Mouse (Mus musculus) cerebellum, postnatal 36 days (tissue): ENCODE results near the gene Dis3l2.
A peak's percentile ranks its signal among the peaks of the same experiment; 100 is the strongest.

Source experiments
- DNase-seq, 2 experiments: peaks; one replicate each; pipeline ENCODE4 v3.0.0; 2021 to 2022; ENCODE audit warnings: mixed read lengths in 2 of 2

The Dis3l2 gene

GRCm38 (mm10) chr1:86733160-86733821, 29.7 kb downstream of the Dis3l2 start:
- DNase-seq = no peak

GRCm38 (mm10) chr1:86736414-86736813, 32.8 kb downstream of the Dis3l2 start:
- DNase-seq = no peak

GRCm38 (mm10) chr1:86742896-86743295, 39.3 kb downstream of the Dis3l2 start:
- no peak for DNase-seq

- no peak for DNase-seq
Observed at GRCm38 (mm10) chr1:86747034-86747433, 43.4 kb downstream of the Dis3l2 start.

GRCm38 (mm10) chr1:86750094-86750493, 46.5 kb downstream of the Dis3l2 start:
- no peak for DNase-seq

GRCm38 (mm10) chr1:86753416-86753815, 49.8 kb downstream of the Dis3l2 start:
- no peak for DNase-seq

GRCm38 (mm10) chr1:86754335-86754734, 50.7 kb downstream of the Dis3l2 start:
- DNase-seq = no peak

GRCm38 (mm10) chr1:86758091-86758490, 54.5 kb downstream of the Dis3l2 start:
- no peak for DNase-seq

GRCm38 (mm10) chr1:86762161-86762560, 58.6 kb downstream of the Dis3l2 start:
- peak; percentile 15 to 17 for DNase-seq

GRCm38 (mm10) chr1:86801241-86801640, 97.6 kb downstream of the Dis3l2 start:
- DNase-seq = no peak

GRCm38 (mm10) chr1:86811756-86812155, 108.1 kb downstream of the Dis3l2 start:
- no peak for DNase-seq

- no peak for DNase-seq
Observed at GRCm38 (mm10) chr1:86822266-86822665, 118.7 kb downstream of the Dis3l2 start.

GRCm38 (mm10) chr1:86834351-86834987, 130.9 kb downstream of the Dis3l2 start:
- DNase-seq = no peak

- no peak for DNase-seq
Observed at GRCm38 (mm10) chr1:86834988-86835387, 131.4 kb downstream of the Dis3l2 start.

- no peak for DNase-seq
Observed at GRCm38 (mm10) chr1:86850754-86851153, 147.1 kb downstream of the Dis3l2 start.

GRCm38 (mm10) chr1:86858876-86859275, 155.3 kb downstream of the Dis3l2 start:
- DNase-seq = no peak

- DNase-seq = no peak
Observed at GRCm38 (mm10) chr1:86859371-86859770, 155.8 kb downstream of the Dis3l2 start.

GRCm38 (mm10) chr1:86873745-86874144, 170.1 kb downstream of the Dis3l2 start:
- DNase-seq = no peak

- DNase-seq = no peak
Observed at GRCm38 (mm10) chr1:86878743-86879142, 175.1 kb downstream of the Dis3l2 start.

- no peak for DNase-seq
Observed at GRCm38 (mm10) chr1:86879547-86879946, 175.9 kb downstream of the Dis3l2 start.

GRCm38 (mm10) chr1:86887060-86887459, 183.5 kb downstream of the Dis3l2 start:
- no peak for DNase-seq

- DNase-seq = no peak
Observed at GRCm38 (mm10) chr1:86912481-86912880, 208.9 kb downstream of the Dis3l2 start.

- DNase-seq = no peak
Observed at GRCm38 (mm10) chr1:86913896-86914295, 210.3 kb downstream of the Dis3l2 start.

- no peak for DNase-seq
Observed at GRCm38 (mm10) chr1:86914697-86915096, 211.1 kb downstream of the Dis3l2 start.
